Mouse (Mus musculus) cerebellum, adult 2 months (tissue): Measurements from ENCODE around the gene 5330417C22Rik.
"Not testable (repeated sequence)": the region's sequence is repeated elsewhere in the genome, so short reads cannot be mapped to it uniquely, and the experiment has no call there.

Experiments used
- CTCF ChIP-seq: fragments of 200-500 bp; IDR thresholded peaks from 2 replicates; pipeline ENCODE4 v1.5.1; 2011; ENCODE audit warnings: low read depth, mild to moderate bottlenecking, control low read depth, low read length, moderate library complexity, borderline replicate concordance; ENCODE audit not compliant: insufficient read depth
- POLR2A ChIP-seq: fragments of 200-500 bp; IDR thresholded peaks from 2 replicates; pipeline ENCODE4 v1.6.1; 2011; ENCODE audit warnings: low read length, control low read depth, borderline replicate concordance; ENCODE audit not compliant: insufficient read depth

- TF ChIP-seq CTCF, POLR2A: not testable (repeated sequence)
Observed at GRCm38 (mm10) chr3:108569636-108570035, 33.3 kb upstream of the 5330417C22Rik start.
